Mouse (Mus musculus) small intestine, adult 2 months (tissue): ENCODE results near the gene Mybl2. TPM values are rescaled to one million over a fixed set of nuclear protein-coding genes. Genes with fewer than 3 reads are reported as not detected.

Experiments
- H3K27ac ChIP-seq: fragments of 200-500 bp; 2 replicates; pipeline ENCODE4 v1.5.1; 2012; ENCODE audit warnings: low read depth, low read length, control low read depth, inconsistent platforms; ENCODE audit not compliant: insufficient read depth
- H3K27me3 ChIP-seq: fragments of 200-500 bp; 2 replicates; pipeline ENCODE4 v1.6.1; 2012; ENCODE audit warnings: mild to moderate bottlenecking, moderate library complexity, low read length, inconsistent platforms; ENCODE audit not compliant: control insufficient read depth, insufficient read depth
- H3K36me3 ChIP-seq: fragments of 200-500 bp; 2 replicates; pipeline ENCODE4 v1.6.1; 2012; ENCODE audit warnings: mild to moderate bottlenecking, low read length, control low read depth, inconsistent platforms; ENCODE audit not compliant: control insufficient read depth, insufficient read depth
- H3K4me1 ChIP-seq: fragments of 200-500 bp; 2 replicates; pipeline ENCODE4 v1.6.1; 2012; ENCODE audit warnings: low read length, inconsistent platforms, mixed read lengths; ENCODE audit not compliant: control insufficient read depth, insufficient read depth, insufficient read length
- H3K4me3 ChIP-seq: fragments of 200-500 bp; 2 replicates; pipeline ENCODE4 v1.5.1; 2012; ENCODE audit warnings: low read depth, mild to moderate bottlenecking, control low read depth, inconsistent platforms, low read length, moderate library complexity
- CTCF ChIP-seq: fragments of 200-500 bp; IDR thresholded peaks from 2 replicates; pipeline ENCODE4 v1.5.1; 2012; ENCODE audit warnings: low read depth, mild to moderate bottlenecking, control low read depth, inconsistent platforms, low read length, moderate library complexity, mixed read lengths; ENCODE audit not compliant: insufficient replicate concordance, insufficient read length; ENCODE audit errors: extremely low read depth
- POLR2A ChIP-seq: fragments of 200-500 bp; IDR thresholded peaks from 2 replicates; pipeline ENCODE4 v1.6.1; 2012; ENCODE audit warnings: low read depth, mild to moderate bottlenecking, control low read depth, inconsistent platforms, low read length, moderate library complexity
- whole genome bisulfite sequencing: fragments of 180-500 bp; shearing (Covaris S2); methylation state at CpG from one replicate; pipeline ENCODE4 v1.1.7; 2018; 5-methylcytosine and 5-hydroxymethylcytosine counted together
- polyA plus RNA-seq: library from polyadenylated mRNA; depleted of rRNA; stranded (reverse); fragments of >200 nt; gene quantifications from 2 replicates; pipeline ENCODE4 v1.2.3, GENCODE M21; 2012

Gene Mybl2
- polyA plus RNA-seq, 1 experiment = 5.6 TPM

GRCm38 (mm10) chr2:163070213-163070612 is 15.7 kb downstream of the Mybl2 start:
- H3K27ac ChIP-seq = no peak overlapping the region
- peaks cover 2% of the 10 kb centered on the region; the same call in 1 of the 2 replicates for H3K36me3 ChIP-seq
- no peak overlapping the region for H3K4me3 ChIP-seq
- WGBS = 75% methylated on average over 3 of the region's 3 CpGs
- no peaks in the 10 kb centered on the region for H3K27me3 ChIP-seq
- TF ChIP-seq CTCF = no peak
- H3K4me1 ChIP-seq = no peaks in the 10 kb centered on the region; the same call in none of the 2 replicates

GRCm38 (mm10) chr2:163071590-163071989 is 17.1 kb downstream of the Mybl2 start:
- WGBS = 90% methylated on average over 3 of the region's 3 CpGs
- TF ChIP-seq CTCF (no peak), POLR2A (no peak)
- H3K4me1 ChIP-seq = no peaks in the 10 kb centered on the region; the same call in none of the 2 replicates

DNA sequence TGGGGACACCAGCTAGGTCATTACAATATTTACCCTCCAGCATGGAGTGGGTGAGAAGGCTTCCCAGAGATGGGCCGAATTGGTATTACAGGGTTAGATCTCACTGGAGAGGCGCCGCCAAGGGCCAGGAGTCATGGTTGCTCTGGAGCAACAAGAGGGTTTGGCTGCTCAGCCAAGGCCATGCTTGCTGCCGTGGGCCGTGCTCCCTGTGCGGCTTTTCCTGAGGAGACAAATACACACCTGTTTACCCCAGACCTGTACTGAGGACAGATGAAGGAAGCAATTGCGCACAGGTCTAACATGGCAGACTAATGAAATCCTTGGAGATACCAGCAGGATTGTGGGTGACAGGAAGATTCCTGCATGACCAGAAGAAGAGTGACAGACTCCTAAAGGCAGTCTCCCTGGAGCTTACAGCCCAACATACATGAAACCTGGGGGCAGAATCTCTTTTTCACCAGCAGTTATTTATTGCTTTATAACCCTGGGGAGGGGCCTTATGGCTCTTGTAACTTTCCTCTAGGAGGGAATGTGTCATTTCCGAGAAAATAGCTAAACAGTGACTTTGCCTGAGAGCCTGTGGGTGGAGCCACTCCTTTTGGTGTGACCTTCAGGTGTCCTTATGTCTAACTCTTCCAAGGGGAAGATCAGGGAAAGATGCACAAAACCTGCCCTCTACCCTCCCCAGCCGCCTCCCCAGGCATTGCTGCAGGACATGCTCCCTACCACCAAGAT is 18.7 kb downstream of the Mybl2 start:
- WGBS = 57% methylated on average over 9 of the region's 9 CpGs
- no peak overlapping the region; the same call in 1 of the 2 replicates for H3K27ac ChIP-seq

More at GRCm38 (mm10) chr2:163071590-163071989, 17.1 kb downstream of the Mybl2 start:
- peaks cover 2% of the 10 kb centered on the region; the same call in 1 of the 2 replicates for H3K36me3 ChIP-seq
- no peaks in the 10 kb centered on the region for H3K27me3 ChIP-seq
- no peak overlapping the region for H3K4me3 ChIP-seq
- H3K27ac ChIP-seq = no peak overlapping the region

DNA sequence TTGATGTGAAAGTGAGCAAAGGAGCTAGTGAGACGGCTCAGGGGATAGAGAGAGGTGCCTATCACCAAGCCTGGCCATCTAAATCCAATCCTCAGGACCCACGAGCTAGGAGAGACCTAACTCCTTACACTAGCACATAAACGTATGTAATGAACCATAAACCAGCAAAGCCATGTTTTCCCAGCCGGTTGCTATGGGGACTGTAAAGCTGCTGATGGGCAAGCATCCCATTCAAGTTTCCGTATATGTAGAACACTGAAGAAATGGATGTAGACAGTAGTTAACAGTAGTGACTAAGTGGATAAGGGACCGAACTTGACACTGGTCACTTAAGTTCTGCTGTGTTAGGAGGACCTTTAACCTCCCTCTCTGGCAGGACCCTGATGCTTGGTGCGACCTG is 19.5 kb downstream of the Mybl2 start:
- WGBS = 88% methylated on average over 7 of the region's 7 CpGs
- H3K4me3 ChIP-seq = no peak overlapping the region
- H3K36me3 ChIP-seq = peaks cover 2% of the 10 kb centered on the region; the same call in 1 of the 2 replicates
- H3K27ac ChIP-seq = no peak overlapping the region
- no peaks in the 10 kb centered on the region for H3K27me3 ChIP-seq
- TF ChIP-seq POLR2A (no peak), CTCF (no peak)
- H3K4me1 ChIP-seq = no peaks in the 10 kb centered on the region; the same call in none of the 2 replicates

More for the DNA sequence above, 18.7 kb downstream of the Mybl2 start:
- Histone ChIP-seq H3K36me3 (peaks cover 2% of the 10 kb centered on the region; the same call in 1 of the 2 replicates), H3K27me3 (no peaks in the 10 kb centered on the region), H3K4me3 (no peak overlapping the region), H3K4me1 (no peaks in the 10 kb centered on the region; the same call in none of the 2 replicates)
- TF ChIP-seq CTCF = no peak
- no peak for TF ChIP-seq POLR2A

DNA sequence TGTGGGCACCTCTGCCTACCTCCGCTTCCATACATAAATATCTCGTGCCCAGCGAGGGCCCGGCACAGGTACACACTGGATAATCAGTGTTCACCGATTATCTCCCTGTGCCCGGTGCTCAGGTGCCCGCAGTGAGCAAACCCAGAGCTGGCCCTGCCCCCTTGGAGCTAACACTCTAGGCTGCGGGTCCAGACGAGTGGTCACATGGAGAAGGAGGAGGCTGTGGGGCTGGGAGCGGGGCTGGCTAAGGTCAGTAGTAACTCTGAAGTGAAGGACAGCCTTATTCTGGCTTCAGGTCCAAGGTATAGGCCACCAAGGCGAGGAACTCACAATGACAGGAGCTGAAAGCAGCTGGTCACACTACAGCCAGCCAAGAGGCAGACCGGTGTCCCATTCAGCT is 20.3 kb downstream of the Mybl2 start:
- no peaks in the 10 kb centered on the region; the same call in none of the 2 replicates for H3K4me1 ChIP-seq
- WGBS = 95% methylated on average over 12 of the region's 12 CpGs
- H3K27ac ChIP-seq = no peak overlapping the region
- no peak overlapping the region for H3K4me3 ChIP-seq
- TF ChIP-seq CTCF = no peak
- peaks cover 2% of the 10 kb centered on the region; the same call in 1 of the 2 replicates for H3K36me3 ChIP-seq
- H3K27me3 ChIP-seq = no peaks in the 10 kb centered on the region

DNA sequence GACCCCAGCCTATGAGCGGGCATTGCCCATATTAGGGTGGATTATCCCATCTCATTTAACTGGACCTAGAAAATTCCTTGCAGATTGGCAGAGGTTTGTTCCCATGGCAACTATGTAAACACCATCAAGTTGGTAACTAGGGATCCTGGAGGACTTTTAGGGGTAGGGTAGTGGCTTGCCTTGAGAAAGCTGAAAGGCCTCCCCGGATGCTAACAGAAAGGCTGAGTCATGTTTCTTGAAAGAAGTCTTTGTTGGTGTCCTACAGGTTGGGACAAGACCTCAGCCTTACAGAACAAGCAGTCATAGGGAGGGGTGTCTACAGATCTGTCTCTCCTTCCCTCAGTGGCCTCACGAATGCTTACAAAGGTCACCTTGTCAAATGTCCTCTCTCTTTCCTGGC is 20.7 kb downstream of the Mybl2 start:
- Histone ChIP-seq H3K27ac (no peak overlapping the region), H3K36me3 (peaks cover 2% of the 10 kb centered on the region; the same call in 1 of the 2 replicates), H3K27me3 (no peaks in the 10 kb centered on the region), H3K4me1 (no peaks in the 10 kb centered on the region; the same call in none of the 2 replicates), H3K4me3 (no peak overlapping the region)
- 78% methylated on average over 3 of the region's 3 CpGs for WGBS
- TF ChIP-seq CTCF = no peak
- TF ChIP-seq POLR2A = no peak

GRCm38 (mm10) chr2:163079041-163079440 is 24.6 kb downstream of the Mybl2 start:
- H3K27ac ChIP-seq = no peak overlapping the region
- TF ChIP-seq POLR2A = no peak
- no peak for TF ChIP-seq CTCF
- no peaks in the 10 kb centered on the region for H3K4me1 ChIP-seq
- WGBS = 98% methylated on average over 4 of the region's 4 CpGs
- no peak overlapping the region for H3K4me3 ChIP-seq
- no peaks in the 10 kb centered on the region; the same call in 1 of the 2 replicates for H3K36me3 ChIP-seq
- H3K27me3 ChIP-seq = no peaks in the 10 kb centered on the region

- no peak for TF ChIP-seq CTCF
- TF ChIP-seq POLR2A = no peak
- no peak overlapping the region for H3K27ac ChIP-seq
- WGBS = 83% methylated on average over 5 of the region's 5 CpGs
Observed at GRCm38 (mm10) chr2:163082591-163082990, 28.1 kb downstream of the Mybl2 start.

More at GRCm38 (mm10) chr2:163082591-163082990, 28.1 kb downstream of the Mybl2 start:
- Histone ChIP-seq H3K4me1 (no peaks in the 10 kb centered on the region), H3K27me3 (no peaks in the 10 kb centered on the region), H3K4me3 (no peak overlapping the region), H3K36me3 (no peaks in the 10 kb centered on the region; the same call in 1 of the 2 replicates)
